Mouse (Mus musculus): ENCODE measurements around the gene Trhde. TPM values are rescaled to one million over a fixed set of nuclear protein-coding genes. Genes with fewer than 3 reads are reported as not detected.

The Trhde gene
- polyA plus RNA-seq, 1 experiment from 2014 or later: 0.16 TPM

DNA sequence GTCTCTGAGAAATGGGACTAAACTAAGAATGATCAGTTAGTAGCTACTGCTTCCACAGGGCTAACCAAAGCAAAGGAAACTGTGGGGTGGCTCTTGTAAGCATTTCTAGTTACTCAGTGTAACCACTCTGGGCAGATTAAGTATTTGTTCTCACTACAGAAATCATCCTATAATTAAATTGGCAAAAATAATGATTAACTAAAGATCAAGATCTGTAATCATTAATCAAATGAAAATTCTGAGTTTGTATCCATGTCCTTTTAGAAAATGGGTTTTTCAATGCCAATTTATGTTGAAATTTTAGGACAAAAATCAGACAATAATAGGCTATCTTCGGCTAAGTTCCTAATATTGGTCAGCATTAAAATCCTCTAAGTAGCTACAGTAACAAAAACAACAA lies 4.4 kb downstream of the Trhde start:
- ATAC-seq (ENCODE audit: borderline replicate concordance, extremely low read depth, low FRiP score, low TSS enrichment): no peak
- H3K4me2 ChIP-seq: no peak overlapping the region
- 74% methylated on average over 1 of the region's 1 CpGs for WGBS

GRCm38 (mm10) chr10:114796872-114797271 lies 5.2 kb downstream of the Trhde start:
- Histone ChIP-seq H3K9ac (no peak overlapping the region), H3K27ac (no peak overlapping the region), H3K27me3 (peaks cover 32% of the 10 kb centered on the region), H3K36me3 (no peaks in the 10 kb centered on the region), H3K9me3 (no peaks in the 10 kb centered on the region), H3K4me3 (no peak overlapping the region), H3K4me2 (no peak overlapping the region), H3K4me1 (peaks cover 11% of the 10 kb centered on the region; the same call in 1 of the 2 replicates)
- ATAC-seq (ENCODE audit: borderline replicate concordance, extremely low read depth, low FRiP score, low TSS enrichment): no peak
- WGBS: 74% methylated on average over 5 of the region's 5 CpGs

More for the DNA sequence above, 4.4 kb downstream of the Trhde start:
- Histone ChIP-seq H3K27ac (no peak overlapping the region), H3K9me3 (no peaks in the 10 kb centered on the region), H3K27me3 (peaks cover 40% of the 10 kb centered on the region), H3K9ac (no peak overlapping the region), H3K4me3 (no peak overlapping the region), H3K36me3 (no peaks in the 10 kb centered on the region), H3K4me1 (peaks cover 11% of the 10 kb centered on the region; the same call in 1 of the 2 replicates)

DNA sequence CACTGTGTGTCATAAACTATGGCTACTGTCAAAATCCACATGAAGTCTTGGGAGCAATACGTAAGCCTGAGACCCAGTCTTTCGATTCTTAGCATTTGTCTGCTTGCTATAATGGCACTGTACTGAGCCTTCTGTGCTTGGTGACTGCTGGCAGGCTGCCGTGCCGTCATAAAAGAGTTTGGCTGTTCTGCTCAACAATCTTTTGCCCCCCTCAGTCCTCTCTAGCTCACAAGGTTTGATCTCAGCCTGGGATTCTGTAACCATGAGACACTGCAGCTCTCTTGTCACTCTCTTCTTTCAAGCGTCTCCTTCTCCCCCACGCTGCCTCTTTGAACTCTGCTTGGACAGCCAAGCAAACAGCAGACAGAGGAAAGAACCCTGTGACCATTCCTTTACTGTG lies 7.9 kb downstream of the Trhde start:
- Histone ChIP-seq H3K4me1 (no peaks in the 10 kb centered on the region), H3K4me2 (no peak overlapping the region), H3K27ac (no peak overlapping the region), H3K36me3 (no peaks in the 10 kb centered on the region), H3K9ac (no peak overlapping the region), H3K27me3 (peaks cover 5% of the 10 kb centered on the region; the same call in 1 of the 2 replicates), H3K9me3 (no peaks in the 10 kb centered on the region), H3K4me3 (no peak overlapping the region)
- WGBS: 46% methylated on average over 6 of the region's 6 CpGs
- ATAC-seq (ENCODE audit: borderline replicate concordance, extremely low read depth, low FRiP score, low TSS enrichment): no peak

DNA sequence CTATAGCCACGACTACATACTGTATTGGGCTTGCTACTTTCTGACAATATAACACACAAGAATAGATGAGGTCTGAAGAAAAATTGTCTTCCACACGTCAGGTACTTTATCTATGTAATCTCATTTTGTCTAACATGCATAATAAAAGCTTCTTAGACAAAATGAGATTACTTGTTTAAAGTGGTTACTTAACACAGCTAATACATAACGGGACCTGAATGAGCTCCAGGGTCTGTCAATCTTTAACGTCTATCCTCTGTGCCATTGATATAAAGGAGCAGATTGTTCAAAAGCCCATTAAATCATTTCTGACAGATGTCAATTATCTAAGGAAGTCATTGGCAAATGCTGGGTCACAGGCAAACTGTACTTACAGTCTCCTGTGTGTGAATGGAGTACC lies 36.2 kb downstream of the Trhde start:
- no peak for ATAC-seq (ENCODE audit: borderline replicate concordance, extremely low read depth, low FRiP score, low TSS enrichment)
- Histone ChIP-seq H3K4me3 (no peak overlapping the region), H3K4me1 (no peaks in the 10 kb centered on the region), H3K27me3 (no peaks in the 10 kb centered on the region), H3K27ac (no peak overlapping the region), H3K4me2 (no peak overlapping the region), H3K9me3 (no peaks in the 10 kb centered on the region), H3K9ac (no peak overlapping the region), H3K36me3 (no peaks in the 10 kb centered on the region)
- 64% methylated on average over 4 of the region's 4 CpGs for WGBS

DNA sequence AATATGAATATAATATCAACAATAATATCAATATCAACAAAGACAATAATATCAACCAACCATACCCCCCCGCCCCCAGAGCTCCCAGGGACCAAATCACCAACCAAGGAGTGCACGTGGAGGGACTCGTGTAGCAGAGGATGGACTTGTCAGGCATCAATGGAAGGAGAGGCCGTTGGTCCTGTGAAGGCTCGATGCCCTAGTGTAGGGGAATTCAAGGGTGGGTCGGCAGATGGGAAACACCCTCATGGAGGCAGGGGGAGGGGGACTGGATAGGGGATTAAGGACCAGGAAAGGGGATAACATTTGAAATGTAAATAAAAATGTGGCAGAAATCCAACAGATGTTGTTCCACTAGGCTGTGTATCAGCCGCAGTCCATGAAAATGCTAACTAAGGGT lies 40.0 kb downstream of the Trhde start:
- Histone ChIP-seq H3K4me3 (no peak overlapping the region), H3K36me3 (no peaks in the 10 kb centered on the region), H3K9me3 (no peaks in the 10 kb centered on the region), H3K27me3 (no peaks in the 10 kb centered on the region), H3K4me2 (no peak overlapping the region), H3K27ac (no peak overlapping the region), H3K9ac (no peak overlapping the region), H3K4me1 (no peaks in the 10 kb centered on the region)
- no peak for ATAC-seq (ENCODE audit: borderline replicate concordance, extremely low read depth, low FRiP score, low TSS enrichment)
- 76% methylated on average over 7 of the region's 7 CpGs for WGBS

GRCm38 (mm10) chr10:114759240-114759639 lies 42.9 kb downstream of the Trhde start:
- H3K27ac ChIP-seq: 0 out of 2 replicates have a peak overlapping the region, but pooled peaks have one; percentile 22
- no peak overlapping the region for H3K4me3 ChIP-seq
- no peaks in the 10 kb centered on the region for H3K4me1 ChIP-seq
- no peaks in the 10 kb centered on the region for H3K27me3 ChIP-seq
- H3K9ac ChIP-seq: no peak overlapping the region
- no peaks in the 10 kb centered on the region for H3K36me3 ChIP-seq
- H3K9me3 ChIP-seq: no peaks in the 10 kb centered on the region
- 36% methylated on average over 3 of the region's 3 CpGs for WGBS
- no peak for ATAC-seq (ENCODE audit: borderline replicate concordance, extremely low read depth, low FRiP score, low TSS enrichment)
- H3K4me2 ChIP-seq: no peak overlapping the region

DNA sequence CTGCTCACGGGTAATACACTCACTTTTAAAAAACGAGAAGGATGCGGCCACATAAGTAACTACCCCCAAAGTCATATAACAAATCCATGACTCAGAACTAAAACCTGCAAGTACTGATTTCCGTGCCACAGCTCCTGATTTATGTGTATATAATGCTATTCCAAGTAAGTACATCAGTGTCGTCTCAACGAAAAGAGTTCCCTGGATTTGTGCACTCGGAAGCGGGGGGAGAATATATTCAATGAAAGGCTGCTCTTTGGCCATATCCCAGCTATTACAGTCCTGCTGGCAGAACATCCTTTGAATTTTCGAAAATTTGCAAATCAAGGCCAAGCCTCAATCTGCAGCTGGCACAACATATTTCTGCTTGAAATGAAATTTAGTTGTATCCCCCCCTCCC lies 43.5 kb downstream of the Trhde start:
- Histone ChIP-seq H3K4me3 (no peak overlapping the region), H3K4me1 (no peaks in the 10 kb centered on the region), H3K4me2 (no peak overlapping the region), H3K9me3 (no peaks in the 10 kb centered on the region), H3K27ac (no peak overlapping the region), H3K27me3 (no peaks in the 10 kb centered on the region), H3K36me3 (no peaks in the 10 kb centered on the region), H3K9ac (no peak overlapping the region)
- no peak for ATAC-seq (ENCODE audit: borderline replicate concordance, extremely low read depth, low FRiP score, low TSS enrichment)
- 74% methylated on average over 9 of the region's 9 CpGs for WGBS

DNA sequence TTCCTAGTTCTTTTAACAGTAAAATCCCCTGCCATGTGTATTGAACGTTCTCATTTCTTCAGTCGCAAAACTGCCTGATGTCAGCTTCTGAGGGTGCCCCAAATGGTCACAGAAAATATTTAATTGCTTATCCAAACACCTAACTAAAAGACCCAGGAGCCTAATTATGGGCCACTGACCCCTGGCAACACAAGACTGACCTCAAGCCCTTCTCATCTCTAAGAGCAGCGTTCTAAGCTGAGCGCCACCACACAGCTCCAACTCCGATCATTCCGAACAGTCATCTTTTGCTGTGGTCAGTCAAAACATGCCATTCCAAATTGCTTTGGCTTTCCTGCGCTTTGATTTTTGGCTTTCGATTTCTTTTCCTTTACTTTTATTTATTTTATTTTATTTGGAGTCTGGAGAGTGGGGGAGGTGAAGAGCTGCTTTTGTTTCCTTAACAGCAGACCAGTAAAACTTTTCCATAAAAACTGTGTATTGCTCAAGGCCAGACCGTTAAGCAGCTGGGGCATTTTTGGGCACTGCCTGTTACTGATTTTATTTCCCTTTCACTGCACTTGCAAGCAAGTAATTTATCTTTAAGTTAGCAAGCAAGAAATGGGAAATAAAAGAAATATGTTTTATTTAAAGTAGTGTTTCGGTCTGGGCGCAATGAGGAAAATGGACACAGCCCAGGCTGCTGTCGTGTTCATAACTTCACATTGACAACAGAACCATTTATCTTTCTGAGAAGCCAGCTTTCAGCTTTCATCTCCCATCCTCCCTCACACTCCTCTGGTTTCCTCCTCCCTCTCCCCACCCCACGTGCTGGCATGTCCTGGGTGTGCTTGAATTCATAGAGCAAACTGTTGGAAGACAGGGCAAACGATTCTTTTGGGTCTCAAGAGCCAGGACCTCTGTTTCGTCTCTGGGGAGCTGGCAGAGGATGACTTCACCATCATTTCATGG lies 59.1 kb downstream of the Trhde start:
- H3K4me2 ChIP-seq: 0 out of 2 replicates have a peak overlapping the region, but pooled peaks have one; percentile 14
- H3K4me3 ChIP-seq: no peak overlapping the region
- WGBS: 41% methylated on average over 15 of the region's 15 CpGs

DNA sequence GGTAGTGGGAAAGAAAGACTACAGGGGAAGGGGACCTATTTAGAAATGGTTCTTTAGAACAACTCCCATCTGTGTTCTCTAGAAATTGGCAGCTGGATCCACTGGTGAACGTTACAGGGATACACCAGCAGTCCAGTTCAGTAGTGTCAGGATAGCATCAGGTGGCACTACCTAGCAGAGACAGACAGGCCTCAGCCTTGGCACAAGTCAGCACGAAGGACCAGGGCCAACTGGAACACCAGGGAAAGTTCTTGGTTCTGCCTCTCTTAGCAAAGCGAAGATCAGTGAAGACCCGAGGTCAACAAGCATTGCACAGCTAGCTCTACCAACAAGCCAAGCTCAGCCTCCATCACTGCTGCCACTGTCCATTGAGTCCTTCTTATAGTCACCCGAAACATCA lies 62.2 kb downstream of the Trhde start:
- H3K36me3 ChIP-seq: no peaks in the 10 kb centered on the region
- ATAC-seq (ENCODE audit: borderline replicate concordance, extremely low read depth, low FRiP score, low TSS enrichment): no peak

More for the DNA sequence above, 59.1 kb downstream of the Trhde start:
- no peak for ATAC-seq (ENCODE audit: borderline replicate concordance, extremely low read depth, low FRiP score, low TSS enrichment)
- Histone ChIP-seq H3K27me3 (no peaks in the 10 kb centered on the region), H3K9me3 (no peaks in the 10 kb centered on the region), H3K9ac (no peak overlapping the region), H3K4me1 (no peaks in the 10 kb centered on the region), H3K36me3 (no peaks in the 10 kb centered on the region), H3K27ac (no peak overlapping the region)

GRCm38 (mm10) chr10:114737581-114737980 lies 64.5 kb downstream of the Trhde start:
- no peak for ATAC-seq (ENCODE audit: borderline replicate concordance, extremely low read depth, low FRiP score, low TSS enrichment)
- no peaks in the 10 kb centered on the region for H3K4me1 ChIP-seq

More for the DNA sequence above, 62.2 kb downstream of the Trhde start:
- Histone ChIP-seq H3K4me3 (no peak overlapping the region), H3K27ac (no peak overlapping the region), H3K4me1 (no peaks in the 10 kb centered on the region), H3K9me3 (no peaks in the 10 kb centered on the region), H3K9ac (no peak overlapping the region), H3K4me2 (no peak overlapping the region), H3K27me3 (no peaks in the 10 kb centered on the region)
- 81% methylated on average over 5 of the region's 5 CpGs for WGBS

GRCm38 (mm10) chr10:114736377-114736776 lies 65.7 kb downstream of the Trhde start:
- no peak for ATAC-seq (ENCODE audit: borderline replicate concordance, extremely low read depth, low FRiP score, low TSS enrichment)
- WGBS: 70% methylated on average over 3 of the region's 3 CpGs
- Histone ChIP-seq H3K27me3 (no peaks in the 10 kb centered on the region), H3K9ac (no peak overlapping the region), H3K27ac (no peak overlapping the region), H3K9me3 (no peaks in the 10 kb centered on the region), H3K4me1 (no peaks in the 10 kb centered on the region), H3K4me3 (no peak overlapping the region), H3K4me2 (no peak overlapping the region), H3K36me3 (no peaks in the 10 kb centered on the region)

More at GRCm38 (mm10) chr10:114737581-114737980, 64.5 kb downstream of the Trhde start:
- Histone ChIP-seq H3K9ac (no peak overlapping the region), H3K36me3 (no peaks in the 10 kb centered on the region), H3K4me3 (no peak overlapping the region), H3K27ac (no peak overlapping the region), H3K4me2 (no peak overlapping the region), H3K9me3 (no peaks in the 10 kb centered on the region), H3K27me3 (no peaks in the 10 kb centered on the region)
- 75% methylated on average over 2 of the region's 2 CpGs for WGBS

DNA sequence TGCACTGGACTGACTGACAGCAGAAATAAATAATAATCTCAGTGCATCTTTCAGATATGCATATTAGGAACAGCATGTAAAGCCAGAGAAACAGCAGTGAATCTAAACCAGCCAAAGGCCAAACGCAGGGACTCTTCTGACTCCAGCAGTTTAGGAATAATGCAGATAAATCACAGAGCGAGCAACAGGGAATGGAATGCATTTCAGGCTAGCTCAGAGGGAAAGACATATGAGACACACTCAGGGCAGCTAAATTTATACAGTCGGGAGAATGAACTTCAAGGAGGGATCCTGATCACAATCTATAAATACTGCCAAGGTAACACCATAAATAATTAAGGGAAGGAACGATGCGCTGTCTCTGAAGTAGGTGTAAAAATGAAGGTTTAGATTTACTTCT lies 66.4 kb downstream of the Trhde start:
- Histone ChIP-seq H3K36me3 (no peaks in the 10 kb centered on the region), H3K4me3 (no peak overlapping the region), H3K27me3 (no peaks in the 10 kb centered on the region), H3K9ac (no peak overlapping the region), H3K9me3 (no peaks in the 10 kb centered on the region), H3K4me2 (no peak overlapping the region), H3K27ac (no peak overlapping the region), H3K4me1 (no peaks in the 10 kb centered on the region)
- WGBS: 26% methylated on average over 5 of the region's 5 CpGs
- ATAC-seq (ENCODE audit: borderline replicate concordance, extremely low read depth, low FRiP score, low TSS enrichment): no peak

Measured in lung, embryonic 15.5 days (tissue).